Mouse (Mus musculus) embryonic fibroblast, embryonic 13.5 days (primary cell): ENCODE results near the gene Olfr311.

ENCODE experiments used
- CTCF ChIP-seq: IDR thresholded peaks from 2 replicates; pipeline ENCODE4 v1.5.1; 2011; ENCODE audit warnings: mild to moderate bottlenecking, control low read depth, low read length, moderate library complexity, borderline replicate concordance; ENCODE audit not compliant: insufficient read depth
- POLR2A ChIP-seq: IDR thresholded peaks from 2 replicates; pipeline ENCODE4 v1.6.1; 2011; ENCODE audit warnings: low read depth, mild to moderate bottlenecking, control low read depth, low read length, moderate library complexity

DNA sequence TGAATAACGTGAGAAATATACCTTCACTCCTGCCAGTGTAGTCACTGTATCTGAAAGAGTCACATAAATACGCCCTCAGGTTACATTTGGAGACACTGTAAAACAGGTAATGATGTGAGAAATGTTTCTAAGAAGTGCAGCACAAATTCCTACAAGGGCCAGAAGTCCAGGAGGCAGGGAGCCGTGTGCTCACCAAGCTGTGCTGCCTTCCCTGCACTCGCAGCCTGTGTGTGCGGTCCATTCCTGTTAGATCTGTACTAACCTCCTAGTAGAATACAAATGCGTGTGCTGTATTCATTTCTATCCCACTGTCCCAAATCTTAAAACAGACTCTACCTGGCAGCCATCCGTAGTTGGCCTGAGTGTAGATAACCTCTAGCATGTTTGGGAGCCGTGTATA is 21.7 kb downstream of the Olfr311 start:
- TF ChIP-seq CTCF (no peak), POLR2A (no peak)
